Mouse (Mus musculus): ENCODE data around the gene Vegfc.

Vegfc gene

DNA sequence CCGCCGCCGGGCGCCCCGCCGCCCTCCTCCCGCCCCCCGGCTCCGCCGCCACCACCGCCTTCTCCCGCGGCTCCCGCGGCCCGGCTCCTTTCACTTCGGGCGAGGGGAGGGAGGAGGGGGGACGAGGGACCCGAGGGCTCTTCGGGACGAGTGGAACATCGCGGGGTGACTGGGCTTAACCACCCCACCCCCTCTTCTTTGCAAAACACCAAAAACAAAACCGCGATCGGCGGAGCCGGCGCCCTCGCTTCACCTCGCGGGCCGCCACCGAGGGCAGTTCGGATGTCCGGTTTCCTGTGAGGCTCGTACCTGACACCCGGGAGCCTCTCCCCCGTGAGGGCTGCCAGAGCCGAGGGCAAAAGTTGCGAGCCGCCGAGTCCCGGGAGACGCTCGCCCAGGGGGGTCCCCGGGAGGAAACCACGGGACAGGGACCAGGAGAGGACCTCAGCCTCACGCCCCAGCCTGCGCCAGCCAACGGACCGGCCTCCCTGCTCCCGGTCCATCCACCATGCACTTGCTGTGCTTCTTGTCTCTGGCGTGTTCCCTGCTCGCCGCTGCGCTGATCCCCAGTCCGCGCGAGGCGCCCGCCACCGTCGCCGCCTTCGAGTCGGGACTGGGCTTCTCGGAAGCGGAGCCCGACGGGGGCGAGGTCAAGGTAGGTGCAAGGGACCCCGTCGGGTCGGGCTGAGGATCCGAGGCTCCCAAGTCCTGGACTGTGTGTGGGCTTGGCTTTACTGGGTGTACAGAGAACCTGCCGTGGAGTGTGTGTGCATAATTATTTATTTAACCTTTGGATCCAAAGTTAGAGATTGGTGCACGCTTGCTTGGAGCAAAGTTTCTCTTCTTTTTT is at the start of gene Vegfc:
TSS of gene Vegfc (plus strand) at position 336 of the 850 bp plus-strand sequence.
- DNase-seq (ENCODE audit: low spot score): peak; percentile 29

- DNase-seq (ENCODE audit: low spot score): no peak
Observed at GRCm38 (mm10) chr8:54034584-54034983, 42.8 kb upstream of the Vegfc start.

- no peak for DNase-seq (ENCODE audit: low spot score)
Observed at GRCm38 (mm10) chr8:54042601-54043000, 34.8 kb upstream of the Vegfc start.

- DNase-seq (ENCODE audit: low spot score): no peak
Observed at GRCm38 (mm10) chr8:54043468-54043867, 33.9 kb upstream of the Vegfc start.

GRCm38 (mm10) chr8:54053210-54053609 is 24.2 kb upstream of the Vegfc start:
- no peak for DNase-seq (ENCODE audit: low spot score)

- no peak for DNase-seq (ENCODE audit: low spot score)
Observed at GRCm38 (mm10) chr8:54065492-54065891, 11.9 kb upstream of the Vegfc start.

GRCm38 (mm10) chr8:54076301-54076700 is 1.1 kb upstream of the Vegfc start:
- DNase-seq (ENCODE audit: low spot score): no peak

GRCm38 (mm10) chr8:54076791-54077270 is 575 bp upstream of the Vegfc start:
- peak; percentile 36 for DNase-seq (ENCODE audit: low spot score)

DNA sequence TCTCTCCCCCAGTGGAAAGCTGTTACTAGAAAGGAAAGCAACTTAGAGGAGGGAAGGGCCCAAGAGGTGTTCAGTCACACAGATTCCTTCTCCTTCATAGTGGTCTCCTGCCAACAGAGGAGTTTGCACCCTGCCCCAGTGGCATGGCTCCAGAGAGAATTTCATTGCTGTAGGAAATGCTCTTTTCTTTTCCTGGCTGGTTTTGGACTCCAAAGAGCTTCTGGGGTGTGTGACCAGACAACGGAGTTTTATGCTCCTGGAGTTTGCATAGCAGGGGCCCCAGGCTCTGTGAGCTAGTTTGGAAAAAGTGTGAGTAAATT is 675 bp downstream of the Vegfc start:
- no peak for DNase-seq (ENCODE audit: low spot score)

DNA sequence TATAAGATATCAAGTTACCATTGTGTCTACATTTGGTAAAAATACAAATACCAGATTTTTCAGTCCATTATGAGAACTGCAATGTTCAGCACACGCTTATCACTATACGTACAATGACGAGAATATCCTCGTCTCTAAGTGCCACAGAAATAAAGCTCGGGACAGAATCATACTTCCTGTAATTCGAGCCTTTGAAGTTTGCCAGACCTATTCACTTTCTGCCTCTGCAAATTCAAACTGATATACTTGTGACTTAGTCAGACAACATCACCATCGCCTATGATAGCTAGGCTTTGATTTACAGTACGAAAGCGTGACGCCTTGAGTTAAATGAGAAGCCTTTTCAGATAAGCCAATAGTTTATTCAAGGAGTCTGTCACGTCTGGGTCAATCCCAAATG is 1.6 kb downstream of the Vegfc start:
- no peak for DNase-seq (ENCODE audit: low spot score)

GRCm38 (mm10) chr8:54079601-54080000 is 2.2 kb downstream of the Vegfc start:
- DNase-seq (ENCODE audit: low spot score): no peak

DNA sequence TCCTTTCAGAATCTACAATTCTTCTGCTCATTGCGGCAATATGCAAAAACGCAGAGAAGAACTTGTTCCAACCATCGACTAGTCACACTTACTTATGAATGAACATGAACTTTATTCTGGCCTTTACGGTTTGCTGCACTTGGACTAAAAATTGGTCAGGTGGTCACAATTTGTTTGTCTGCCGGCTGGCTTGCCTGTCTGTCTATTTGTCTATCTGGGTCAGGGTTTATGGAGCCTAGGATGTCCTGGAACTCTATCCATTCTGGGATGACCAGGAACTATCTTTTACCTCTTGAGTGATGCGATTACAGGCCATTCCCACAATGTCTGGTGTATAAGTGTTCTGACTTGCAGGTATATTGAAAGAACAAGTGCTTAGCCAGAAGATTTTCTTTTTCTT is 8.5 kb downstream of the Vegfc start:
- no peak for DNase-seq (ENCODE audit: low spot score)

DNA sequence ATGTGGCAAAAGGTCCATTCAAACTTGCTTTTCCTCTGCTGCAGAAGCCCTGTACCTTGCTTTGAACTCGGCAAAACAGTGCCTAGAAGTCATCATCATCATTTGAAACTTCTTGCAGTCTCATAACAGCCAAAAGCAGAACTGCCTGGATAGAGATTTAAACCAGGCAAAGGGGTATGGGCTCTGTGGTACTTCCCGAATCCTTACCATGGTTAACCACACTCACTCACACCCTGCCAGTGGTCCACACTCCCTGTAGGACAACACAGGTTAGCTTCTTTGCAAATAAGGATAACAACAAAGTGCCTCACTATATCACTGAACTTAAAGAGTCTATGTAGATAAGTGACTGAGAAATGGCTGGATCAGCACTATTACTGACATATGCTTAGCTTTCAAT is 9.7 kb downstream of the Vegfc start:
- DNase-seq (ENCODE audit: low spot score): no peak

GRCm38 (mm10) chr8:54089204-54089603 is 11.8 kb downstream of the Vegfc start:
- DNase-seq (ENCODE audit: low spot score): no peak

DNA sequence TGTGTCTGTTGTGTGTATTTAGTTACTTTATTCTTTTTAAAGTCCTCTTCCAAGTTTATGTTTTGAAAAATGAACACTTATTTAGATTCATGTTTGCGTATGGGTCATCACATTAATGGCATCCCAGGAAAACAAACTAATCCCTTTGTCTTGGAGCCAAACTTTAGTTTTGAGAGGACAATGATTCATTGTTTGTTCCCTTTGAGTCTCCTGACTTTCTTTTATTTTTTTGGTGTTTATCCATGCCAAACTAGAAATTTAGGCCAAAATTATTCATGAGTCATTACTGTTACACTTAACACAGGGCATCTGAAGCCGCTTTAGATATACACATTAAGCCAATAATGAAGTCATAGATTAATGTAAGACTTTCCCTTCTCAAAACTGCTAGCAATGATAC is 12.5 kb downstream of the Vegfc start:
- no peak for DNase-seq (ENCODE audit: low spot score)

GRCm38 (mm10) chr8:54100058-54100457 is 22.7 kb downstream of the Vegfc start:
- no peak for DNase-seq (ENCODE audit: low spot score)

- no peak for DNase-seq (ENCODE audit: low spot score)
Observed at GRCm38 (mm10) chr8:54114581-54114980, 37.2 kb downstream of the Vegfc start.

DNA sequence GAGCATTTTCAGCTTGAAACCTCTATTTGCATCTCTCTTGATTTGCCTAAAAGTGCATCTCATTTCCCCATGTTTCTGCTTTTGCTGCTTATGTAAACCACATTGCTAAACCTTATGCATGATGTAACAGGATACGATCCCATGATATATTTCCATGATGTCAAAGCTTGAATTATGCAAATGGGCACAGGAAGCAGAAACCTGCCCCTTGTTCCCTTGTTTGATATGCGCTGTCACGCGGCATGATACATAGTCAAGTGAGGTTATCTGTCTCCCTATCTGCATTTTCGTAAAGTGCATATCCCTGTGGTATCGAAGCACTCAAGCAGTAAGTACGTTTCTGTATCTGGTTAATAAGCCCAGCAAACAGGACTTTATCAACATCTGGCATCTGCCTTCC is 42.7 kb downstream of the Vegfc start:
- DNase-seq (ENCODE audit: low spot score): no peak

GRCm38 (mm10) chr8:54121942-54122341 is 44.5 kb downstream of the Vegfc start:
- no peak for DNase-seq (ENCODE audit: low spot score)

- no peak for DNase-seq (ENCODE audit: low spot score)
Observed at GRCm38 (mm10) chr8:54122345-54122744, 44.9 kb downstream of the Vegfc start.

DNA sequence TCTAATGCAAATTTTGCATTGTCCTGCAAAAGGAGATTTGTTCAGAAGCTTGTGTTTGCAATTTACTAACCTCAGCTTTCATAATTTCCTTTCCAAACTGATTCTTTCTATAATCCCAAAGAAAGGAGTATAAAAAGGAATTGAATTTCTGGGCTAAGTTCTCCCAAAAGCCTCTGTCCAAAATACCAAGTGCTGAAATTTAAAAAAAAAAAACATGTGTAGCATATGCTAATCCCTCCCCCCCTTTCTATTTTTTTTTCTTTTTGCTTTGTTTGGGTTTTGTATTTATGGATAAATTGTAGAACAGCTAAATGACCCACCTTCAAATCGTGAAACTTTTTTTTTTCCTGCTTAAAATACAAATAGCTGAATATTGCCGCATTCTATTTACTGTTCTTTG is 53.2 kb downstream of the Vegfc start:
- no peak for DNase-seq (ENCODE audit: low spot score)

- DNase-seq (ENCODE audit: low spot score): peak; percentile 39
Observed at GRCm38 (mm10) chr8:54153240-54153639, 75.8 kb downstream of the Vegfc start.

GRCm38 (mm10) chr8:54163505-54163904 is 86.1 kb downstream of the Vegfc start:
- no peak for DNase-seq (ENCODE audit: low spot score)

DNA sequence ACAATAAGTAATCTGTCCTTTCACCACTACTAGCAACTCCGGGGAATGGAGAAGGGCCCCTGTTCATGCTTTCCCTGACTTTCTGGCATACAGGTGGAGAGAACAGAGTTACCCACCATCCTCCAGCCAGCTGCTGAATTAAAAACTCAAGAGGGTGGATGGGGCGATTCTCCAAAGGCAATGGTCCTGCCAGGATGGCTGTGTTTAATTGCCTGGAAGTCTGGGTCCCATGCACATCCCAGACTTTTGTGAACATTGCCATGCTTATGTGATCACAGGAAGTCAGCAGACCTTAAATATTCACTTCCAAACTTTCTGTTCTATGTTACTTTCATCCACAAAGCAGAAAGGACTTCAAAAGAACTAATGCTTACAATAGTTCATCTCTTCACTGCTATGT is 107.9 kb downstream of the Vegfc start:
- no peak for DNase-seq (ENCODE audit: low spot score)

Data from lung, postnatal 25 days (tissue).